Mouse (Mus musculus): ENCODE measurements around the gene Adamtsl2.

GRCm38 (mm10) chr2:27122578-27122977, 43.4 kb downstream of the Adamtsl2 start:
- no peak for TF ChIP-seq CTCF (IDR thresholded peaks at IDR 0.05; ENCODE audit: control insufficient read depth, insufficient read depth, low read length)
- no peak for TF ChIP-seq POLR2A (IDR thresholded peaks at IDR 0.05; ENCODE audit: borderline replicate concordance, control insufficient read depth, low read depth, low read length)

Data from bone marrow, adult 2 months (tissue).